Mouse (Mus musculus): ENCODE measurements around the gene Ift172. TPM values are rescaled to one million over a fixed set of nuclear protein-coding genes. Genes with fewer than 3 reads are reported as not detected.

Ift172 gene
- polyA plus RNA-seq, 1 experiment from 2014 or later, result 5.1 TPM

GRCm38 (mm10) chr5:31226641-31227040 lies 64.3 kb downstream of the Ift172 start:
- Histone ChIP-seq H3K9me3 (replicated peaks; ENCODE audit: control insufficient read depth, low read length) (no peaks in the 10 kb centered on the region), H3K27me3 (ENCODE audit: control insufficient read depth, insufficient read depth, low read depth, low read length) (no peaks in the 10 kb centered on the region), H3K27ac (ENCODE audit: low read length) (no peak overlapping the region), H3K4me1 (ENCODE audit: control insufficient read depth, low read depth, low read length) (no peaks in the 10 kb centered on the region; the same call in 1 of the 2 replicates), H3K4me3 (ENCODE audit: low read depth, low read length) (no peak overlapping the region), H3K9ac (ENCODE audit: low read depth, low read length) (no peak overlapping the region), H3K4me2 (ENCODE audit: low read depth, low read length) (no peak overlapping the region), H3K36me3 (ENCODE audit: control insufficient read depth, insufficient read depth) (no peaks in the 10 kb centered on the region)
- 63% methylated on average over 1 of the region's 1 CpGs for WGBS (ENCODE audit: insufficient replicate concordance)
- no peak for ATAC-seq (ENCODE audit: low read depth)

- Histone ChIP-seq H3K9ac (ENCODE audit: low read depth, low read length) (no peak overlapping the region), H3K27me3 (ENCODE audit: control insufficient read depth, insufficient read depth, low read depth, low read length) (no peaks in the 10 kb centered on the region), H3K27ac (ENCODE audit: low read length) (no peak overlapping the region), H3K9me3 (replicated peaks; ENCODE audit: control insufficient read depth, low read length) (no peaks in the 10 kb centered on the region), H3K4me2 (ENCODE audit: low read depth, low read length) (no peak overlapping the region), H3K36me3 (ENCODE audit: control insufficient read depth, insufficient read depth) (no peaks in the 10 kb centered on the region), H3K4me3 (ENCODE audit: low read depth, low read length) (no peak overlapping the region), H3K4me1 (ENCODE audit: control insufficient read depth, low read depth, low read length) (peaks cover 20% of the 10 kb centered on the region)
- 86% methylated on average over 9 of the region's 9 CpGs for whole genome bisulfite sequencing (ENCODE audit: insufficient replicate concordance)
- ATAC-seq (ENCODE audit: low read depth), result no peak
Observed at GRCm38 (mm10) chr5:31222696-31223095, 68.2 kb downstream of the Ift172 start.

DNA sequence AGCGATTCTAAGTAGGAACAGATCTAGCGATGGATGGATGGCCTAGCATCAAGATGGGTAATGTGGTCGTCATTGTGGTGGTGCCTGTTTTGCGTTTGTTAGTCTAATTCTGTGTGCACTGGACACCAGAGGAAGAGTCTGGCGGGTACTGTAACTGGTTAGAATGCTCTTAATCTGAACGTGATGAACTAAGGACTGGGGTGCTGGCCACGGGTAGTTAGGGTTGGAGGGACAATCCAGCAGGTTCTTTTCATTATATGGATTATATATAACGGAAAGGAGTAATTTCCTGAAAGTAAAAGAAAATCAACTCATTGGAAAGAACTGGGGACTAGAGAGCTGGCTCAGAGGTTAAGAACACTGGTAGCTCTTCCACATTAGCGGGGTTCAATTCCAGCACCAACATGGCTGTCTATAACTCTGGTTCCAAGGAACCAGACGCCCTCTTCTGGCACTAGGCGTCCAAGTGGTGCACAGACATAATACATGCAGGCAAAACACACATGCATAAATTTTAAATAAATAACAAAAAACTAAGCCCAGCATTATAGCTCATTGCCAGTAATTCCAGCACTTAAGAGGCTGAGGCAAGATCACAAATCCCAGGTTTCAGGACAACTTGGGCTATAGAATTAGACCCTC lies 69.5 kb downstream of the Ift172 start:
- Histone ChIP-seq H3K4me2 (ENCODE audit: low read depth, low read length) (peak overlapping the region; percentile 88), H3K4me3 (ENCODE audit: low read depth, low read length) (peak overlapping the region; percentile 100), H3K27ac (ENCODE audit: low read length) (peak overlapping the region; percentile 90), H3K9ac (ENCODE audit: low read depth, low read length) (peak overlapping the region; percentile 85), H3K4me1 (ENCODE audit: control insufficient read depth, low read depth, low read length) (peaks cover 25% of the 10 kb centered on the region), H3K9me3 (replicated peaks; ENCODE audit: control insufficient read depth, low read length) (no peaks in the 10 kb centered on the region), H3K36me3 (ENCODE audit: control insufficient read depth, insufficient read depth) (no peaks in the 10 kb centered on the region; the same call in 1 of the 2 replicates), H3K27me3 (ENCODE audit: control insufficient read depth, insufficient read depth, low read depth, low read length) (no peaks in the 10 kb centered on the region)
- 16% methylated on average over 11 of the region's 11 CpGs for WGBS (ENCODE audit: insufficient replicate concordance)
- no peak for ATAC-seq (ENCODE audit: low read depth)

GRCm38 (mm10) chr5:31220448-31221303 lies 70.2 kb downstream of the Ift172 start, which contains the start of gene Ppm1g:
TSS of gene Ppm1g (minus strand) at chr5:31220687.
- H3K27me3 ChIP-seq (ENCODE audit: control insufficient read depth, insufficient read depth, low read depth, low read length), result no peaks in the 10 kb centered on the region
- H3K4me3 ChIP-seq (ENCODE audit: low read depth, low read length), result peak within 1 kb of the TSS; percentile 100
- no peaks in the 10 kb centered on the region; the same call in 1 of the 2 replicates for H3K36me3 ChIP-seq (ENCODE audit: control insufficient read depth, insufficient read depth)
- ATAC-seq (ENCODE audit: low read depth), result peak; percentile 95
- WGBS (ENCODE audit: insufficient replicate concordance), result under 1% methylated on average over 69 of the region's 70 CpGs
- peak within 1 kb of the TSS; percentile 96 for H3K9ac ChIP-seq (ENCODE audit: low read depth, low read length)
- peak within 1 kb of the TSS; percentile 94 for H3K27ac ChIP-seq (ENCODE audit: low read length)
- H3K9me3 ChIP-seq (replicated peaks; ENCODE audit: control insufficient read depth, low read length), result no peaks in the 10 kb centered on the region
- peaks cover 31% of the 10 kb centered on the region for H3K4me1 ChIP-seq (ENCODE audit: control insufficient read depth, low read depth, low read length)
- H3K4me2 ChIP-seq (ENCODE audit: low read depth, low read length), result peak within 1 kb of the TSS; percentile 91

- Histone ChIP-seq H3K4me1 (ENCODE audit: control insufficient read depth, low read depth, low read length) (peaks cover 31% of the 10 kb centered on the region), H3K36me3 (ENCODE audit: control insufficient read depth, insufficient read depth) (no peaks in the 10 kb centered on the region; the same call in 1 of the 2 replicates), H3K4me3 (ENCODE audit: low read depth, low read length) (peak overlapping the region; percentile 100), H3K27me3 (ENCODE audit: control insufficient read depth, insufficient read depth, low read depth, low read length) (no peaks in the 10 kb centered on the region), H3K27ac (ENCODE audit: low read length) (peak overlapping the region; percentile 94), H3K9me3 (replicated peaks; ENCODE audit: control insufficient read depth, low read length) (no peaks in the 10 kb centered on the region), H3K4me2 (ENCODE audit: low read depth, low read length) (peak overlapping the region; percentile 91), H3K9ac (ENCODE audit: low read depth, low read length) (peak overlapping the region; percentile 96)
- 0% methylated on average over 40 of the region's 40 CpGs for WGBS (ENCODE audit: insufficient replicate concordance)
- peak; percentile 30 for ATAC-seq (ENCODE audit: low read depth)
Observed at GRCm38 (mm10) chr5:31219911-31220447, 70.9 kb downstream of the Ift172 start.

- Histone ChIP-seq H3K4me2 (ENCODE audit: low read depth, low read length) (peak overlapping the region; percentile 91), H3K4me3 (ENCODE audit: low read depth, low read length) (peak overlapping the region; percentile 100), H3K9me3 (replicated peaks; ENCODE audit: control insufficient read depth, low read length) (no peaks in the 10 kb centered on the region), H3K27ac (ENCODE audit: low read length) (peak overlapping the region; percentile 94), H3K27me3 (ENCODE audit: control insufficient read depth, insufficient read depth, low read depth, low read length) (no peaks in the 10 kb centered on the region), H3K9ac (ENCODE audit: low read depth, low read length) (peak overlapping the region; percentile 96), H3K4me1 (ENCODE audit: control insufficient read depth, low read depth, low read length) (peaks cover 31% of the 10 kb centered on the region), H3K36me3 (ENCODE audit: control insufficient read depth, insufficient read depth) (no peaks in the 10 kb centered on the region; the same call in 1 of the 2 replicates)
- WGBS (ENCODE audit: insufficient replicate concordance), result under 1% methylated on average over 11 of the region's 11 CpGs
- no peak for ATAC-seq (ENCODE audit: low read depth)
Observed at GRCm38 (mm10) chr5:31219474-31219873, 71.4 kb downstream of the Ift172 start.

- H3K4me3 ChIP-seq (ENCODE audit: low read depth, low read length), result peak overlapping the region; percentile 100
- ATAC-seq (ENCODE audit: low read depth), result no peak
- H3K4me1 ChIP-seq (ENCODE audit: control insufficient read depth, low read depth, low read length), result peaks cover 31% of the 10 kb centered on the region
- H3K27me3 ChIP-seq (ENCODE audit: control insufficient read depth, insufficient read depth, low read depth, low read length), result no peaks in the 10 kb centered on the region
- WGBS (ENCODE audit: insufficient replicate concordance), result 0% methylated on average over 2 of the region's 2 CpGs
- H3K9ac ChIP-seq (ENCODE audit: low read depth, low read length), result peak overlapping the region; percentile 60
- H3K27ac ChIP-seq (ENCODE audit: low read length), result peak overlapping the region; percentile 84
- no peaks in the 10 kb centered on the region; the same call in 1 of the 2 replicates for H3K36me3 ChIP-seq (ENCODE audit: control insufficient read depth, insufficient read depth)
- H3K4me2 ChIP-seq (ENCODE audit: low read depth, low read length), result peak overlapping the region; percentile 91
- H3K9me3 ChIP-seq (replicated peaks; ENCODE audit: control insufficient read depth, low read length), result no peaks in the 10 kb centered on the region
Observed at GRCm38 (mm10) chr5:31219070-31219469, 71.8 kb downstream of the Ift172 start.

DNA sequence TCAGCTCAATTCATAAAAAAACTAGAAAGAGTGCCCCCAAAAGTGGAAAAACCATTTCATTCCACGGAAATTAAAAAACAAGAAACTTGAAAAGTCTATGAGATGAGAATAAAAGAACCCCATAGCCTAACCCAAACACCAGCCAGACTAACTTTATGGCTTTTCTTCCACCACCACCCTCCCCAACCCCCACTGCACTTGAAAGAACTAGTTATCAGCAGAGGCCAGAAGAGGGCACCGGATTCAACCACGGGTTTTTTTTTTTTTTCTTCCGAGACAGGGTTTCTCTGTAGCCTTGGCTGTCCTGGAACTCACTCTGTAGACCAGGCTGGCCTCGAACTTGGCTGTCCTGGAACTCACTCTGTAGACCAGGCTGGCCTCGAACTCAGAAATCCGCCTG lies 72.6 kb downstream of the Ift172 start:
- Histone ChIP-seq H3K4me1 (ENCODE audit: control insufficient read depth, low read depth, low read length) (peaks cover 31% of the 10 kb centered on the region), H3K36me3 (ENCODE audit: control insufficient read depth, insufficient read depth) (no peaks in the 10 kb centered on the region; the same call in 1 of the 2 replicates), H3K27ac (ENCODE audit: low read length) (peak overlapping the region; percentile 84), H3K4me3 (ENCODE audit: low read depth, low read length) (peak overlapping the region; percentile 100), H3K9me3 (replicated peaks; ENCODE audit: control insufficient read depth, low read length) (no peaks in the 10 kb centered on the region), H3K4me2 (ENCODE audit: low read depth, low read length) (peak overlapping the region; percentile 91), H3K27me3 (ENCODE audit: control insufficient read depth, insufficient read depth, low read depth, low read length) (no peaks in the 10 kb centered on the region), H3K9ac (ENCODE audit: low read depth, low read length) (peak overlapping the region; percentile 39)
- 17% methylated on average over 7 of the region's 7 CpGs for WGBS (ENCODE audit: insufficient replicate concordance)
- peak; percentile 33 for ATAC-seq (ENCODE audit: low read depth)
